Mouse (Mus musculus) spleen, adult 12 weeks (tissue): ENCODE data around the gene Gse1.

Experiments
- DNase-seq: peaks from one replicate; pipeline ENCODE4 v3.0.0; 2022; ENCODE audit warnings: low spot score

Gse1 gene

DNA sequence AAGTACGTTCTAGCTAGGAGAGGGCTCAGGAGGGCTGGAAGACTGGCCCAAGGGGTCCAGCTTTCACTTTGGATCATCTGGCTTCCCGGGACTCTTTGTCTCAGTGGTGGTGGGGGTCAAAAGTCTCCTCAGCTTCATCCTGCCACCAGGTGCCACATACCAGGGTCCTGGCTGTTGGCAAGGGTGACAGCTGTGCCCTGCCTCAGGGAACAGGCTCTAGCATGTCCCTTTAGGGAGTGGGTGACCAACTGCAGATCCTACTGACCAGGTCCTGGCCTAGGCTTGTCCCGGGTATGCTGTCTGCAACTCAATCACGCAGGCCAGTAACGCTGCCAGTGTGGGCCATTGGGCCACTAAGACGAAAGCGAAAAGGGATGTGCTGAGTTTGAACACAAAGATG, 15.7 kb upstream of the Gse1 start:
- DNase-seq, result no peak

DNA sequence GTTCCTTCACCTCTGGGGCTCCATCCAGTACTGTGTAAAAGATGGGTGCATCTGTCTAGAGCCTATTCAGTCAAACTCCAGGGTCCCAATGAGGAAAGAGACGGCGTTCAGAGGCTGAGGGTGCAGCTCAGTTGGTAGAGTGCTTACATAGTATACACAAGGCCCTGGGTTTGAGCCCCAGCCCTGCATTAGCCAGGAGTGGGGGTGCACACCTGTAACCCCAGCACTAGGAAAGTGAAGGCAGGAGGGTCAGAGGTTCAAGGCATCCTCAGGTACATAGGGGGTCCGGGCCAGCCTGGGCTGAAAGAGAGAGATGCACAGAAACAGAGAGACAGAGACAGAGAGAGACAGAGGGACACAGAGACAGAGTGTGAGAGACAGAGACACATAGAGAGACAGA, 15.0 kb upstream of the Gse1 start:
- DNase-seq, result no peak

DNA sequence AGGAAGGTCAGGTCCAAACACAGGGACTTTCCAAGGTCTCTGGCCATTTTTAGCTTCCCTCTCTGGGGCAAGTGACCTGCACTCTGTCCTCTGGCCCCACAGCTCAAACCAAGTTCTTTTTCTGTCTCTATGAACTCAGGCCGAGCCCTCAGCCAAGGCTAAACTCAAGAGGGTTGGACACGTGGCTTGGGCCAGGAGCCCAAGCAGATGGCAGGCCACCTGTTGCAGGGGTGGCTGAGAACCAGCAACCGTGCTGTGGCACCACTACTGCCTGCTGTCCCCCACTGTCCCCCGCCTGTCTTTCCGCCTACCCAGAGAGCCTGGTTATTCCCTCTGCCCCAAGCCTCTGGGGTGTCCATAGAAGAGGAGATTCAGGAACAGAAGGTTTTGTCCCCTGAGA, 14.3 kb upstream of the Gse1 start:
- DNase-seq, result no peak

DNA sequence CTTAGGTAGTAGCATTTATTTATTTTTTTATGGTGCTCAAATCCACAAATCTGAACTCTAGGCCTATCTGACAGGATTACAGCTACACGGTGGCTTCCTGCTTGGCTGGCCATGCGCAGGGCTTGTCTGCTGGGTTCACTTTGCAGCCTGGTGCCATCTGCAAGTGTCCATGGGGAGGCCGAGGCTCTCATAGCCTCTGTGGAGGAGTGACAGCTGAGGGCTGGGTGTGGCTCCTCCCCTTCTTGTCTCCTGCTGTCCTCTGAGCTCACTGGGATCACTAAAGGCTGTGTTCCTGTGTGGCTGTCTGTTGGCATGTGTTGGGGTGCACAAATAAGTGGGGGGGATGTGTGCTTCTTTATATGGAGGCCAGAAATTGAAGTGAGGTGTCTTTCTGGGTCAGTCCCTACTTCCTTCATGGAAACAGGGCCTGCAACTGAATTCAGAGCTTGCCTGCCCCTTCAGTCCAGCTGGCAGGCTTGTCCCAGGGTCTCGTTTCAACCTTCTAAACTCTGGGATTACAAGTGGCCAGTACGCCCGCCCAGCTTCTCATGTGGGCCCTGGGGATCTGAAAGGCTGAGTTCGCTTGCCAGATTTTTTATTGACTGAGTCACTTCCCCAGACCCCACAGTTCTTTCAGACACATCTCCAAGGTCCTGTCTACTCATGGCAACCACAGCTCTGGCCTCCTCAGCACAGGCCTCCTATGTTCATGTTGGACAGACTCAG, 12.7 kb upstream of the Gse1 start:
- no peak for DNase-seq

- DNase-seq, result no peak
Measured at GRCm38 (mm10) chr8:120216855-120217830, 11.1 kb upstream of the Gse1 start.

DNA sequence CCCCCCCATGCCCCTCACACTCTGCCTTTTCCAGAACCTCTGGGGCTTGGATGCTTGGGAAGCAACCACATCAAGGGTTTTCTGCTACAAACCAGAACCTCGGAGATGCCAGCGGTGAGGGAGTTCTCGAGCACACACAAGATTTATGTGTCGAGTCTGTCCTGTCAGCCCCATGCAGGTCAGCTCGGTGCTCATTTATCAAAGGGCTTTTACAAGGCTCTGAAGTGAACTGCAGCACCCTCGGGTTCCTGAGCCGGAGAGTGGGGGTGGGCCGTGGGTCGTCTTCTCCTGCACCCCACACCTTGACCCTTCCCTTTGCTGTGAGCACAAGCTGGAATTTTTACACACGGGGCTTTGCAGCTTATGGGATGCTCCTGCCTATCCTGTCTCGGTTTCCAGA, 5.7 kb upstream of the Gse1 start:
- no peak for DNase-seq

- no peak for DNase-seq
Measured at GRCm38 (mm10) chr8:120224521-120225420, 3.5 kb upstream of the Gse1 start.

DNA sequence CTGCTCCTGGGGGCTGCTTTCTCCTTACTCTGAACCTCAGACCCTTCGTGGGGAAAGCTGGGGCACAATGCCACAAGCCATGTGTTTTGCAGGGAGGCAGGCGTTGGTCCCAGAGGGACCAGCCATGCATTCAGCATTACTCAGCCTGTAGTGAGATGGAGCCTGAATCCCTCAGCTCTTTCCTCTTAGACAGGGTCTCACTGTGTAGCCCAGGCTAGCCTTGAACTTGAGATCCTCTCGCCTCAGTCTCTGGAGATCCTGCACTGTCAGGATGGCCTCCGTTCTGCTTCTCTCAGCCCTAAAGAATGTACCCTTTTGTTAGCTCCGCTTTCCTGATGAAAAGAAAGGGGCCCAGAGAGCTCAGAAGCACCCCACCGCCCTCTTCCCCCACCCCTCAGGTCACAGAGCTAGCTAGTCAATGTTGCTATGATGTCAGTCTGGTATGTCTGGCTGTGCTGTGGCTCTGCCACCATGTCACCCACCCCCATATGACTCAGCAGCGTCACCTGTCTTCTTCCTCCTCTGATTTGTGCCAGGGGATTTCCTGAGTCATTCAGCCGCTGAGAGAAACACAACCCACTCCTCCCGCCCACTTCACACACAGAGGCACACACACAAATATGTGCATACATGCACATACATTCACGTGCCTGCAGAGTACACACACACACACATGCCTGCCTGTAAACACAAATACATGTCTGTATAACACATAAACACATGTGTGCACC, 2.7 kb upstream of the Gse1 start:
- DNase-seq, result no peak

GRCm38 (mm10) chr8:120226700-120227577, 1.3 kb upstream of the Gse1 start:
- no peak for DNase-seq

DNA sequence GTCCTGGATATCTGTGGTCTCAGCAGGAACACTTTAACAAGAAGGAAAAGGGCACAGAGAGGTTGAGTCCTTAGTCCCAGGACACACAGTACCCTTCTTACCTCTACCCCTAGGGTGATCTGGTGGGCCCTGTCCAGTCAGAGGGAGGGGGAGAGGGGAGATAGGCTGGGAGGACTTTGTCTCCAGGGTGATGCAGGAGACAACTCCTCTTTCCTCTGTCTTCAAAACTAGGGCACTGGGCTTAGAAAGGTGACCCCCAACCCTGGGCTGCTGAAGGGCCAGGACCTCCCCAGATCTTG, 729 bp upstream of the Gse1 start:
- no peak for DNase-seq

GRCm38 (mm10) chr8:120228781-120229573, 721 bp downstream of the Gse1 start:
- DNase-seq, result no peak

DNA sequence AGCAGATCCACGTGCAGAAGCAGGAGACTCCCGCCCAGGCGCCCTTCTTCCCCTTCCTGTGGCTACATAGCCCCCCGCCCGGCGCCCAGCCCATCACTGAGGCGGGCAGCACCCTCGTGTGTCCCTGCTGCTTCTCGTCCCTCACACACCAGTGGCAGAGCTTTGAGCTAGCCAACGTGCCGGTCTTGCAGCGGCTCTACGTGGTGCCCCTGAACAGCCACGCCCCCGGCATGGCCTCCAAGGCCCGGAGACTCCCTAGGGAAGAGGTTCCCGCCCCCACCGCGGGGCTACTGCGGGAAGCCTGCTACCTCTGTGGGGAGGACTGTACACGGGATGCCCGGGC, 1.3 kb downstream of the Gse1 start:
- DNase-seq, result no peak

GRCm38 (mm10) chr8:120230081-120230480, 1.8 kb downstream of the Gse1 start:
- DNase-seq, result no peak

- no peak for DNase-seq
Measured at GRCm38 (mm10) chr8:120230715-120231614, 2.7 kb downstream of the Gse1 start.

DNA sequence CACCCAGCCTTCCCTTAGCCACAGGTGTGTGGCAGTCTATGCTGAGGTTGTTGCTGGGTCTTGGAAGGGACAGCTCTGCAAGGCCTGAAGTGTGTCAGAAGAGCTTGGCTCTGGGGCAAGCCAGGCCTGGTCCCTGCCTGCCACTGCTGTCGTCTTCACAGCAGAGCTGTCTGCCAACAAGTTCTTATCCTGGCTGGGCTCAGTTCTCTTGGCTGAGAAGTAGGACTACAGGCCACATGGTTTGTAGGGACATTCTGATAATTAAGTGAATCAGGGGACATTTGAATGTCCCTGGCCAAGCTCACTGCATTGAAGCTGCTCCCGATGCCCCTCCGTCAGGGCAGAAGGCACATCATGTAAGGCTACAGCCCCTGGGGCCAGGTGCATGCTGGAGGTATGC, 3.6 kb downstream of the Gse1 start:
- no peak for DNase-seq

- DNase-seq, result no peak
Measured at GRCm38 (mm10) chr8:120232398-120232797, 4.1 kb downstream of the Gse1 start.

DNA sequence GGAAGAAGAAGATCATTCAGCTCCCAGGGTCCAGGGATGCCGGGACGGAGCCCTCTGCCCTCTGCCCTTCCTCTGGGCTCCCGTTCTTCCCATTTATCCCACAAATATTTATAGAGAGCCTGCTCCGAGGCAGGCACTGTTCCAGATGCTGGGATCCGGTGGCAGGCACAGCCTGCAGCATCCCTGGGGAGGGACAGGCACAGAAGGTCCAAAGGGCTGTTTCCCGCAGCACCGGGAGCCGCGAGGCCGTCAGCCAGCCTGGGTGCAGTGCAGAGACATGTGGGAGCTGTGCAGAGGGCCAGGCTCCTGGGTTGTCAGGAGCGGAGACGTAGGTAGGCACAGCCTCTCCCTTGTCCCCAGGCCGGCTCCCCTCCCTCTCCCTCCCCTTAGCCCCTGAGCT, 4.7 kb downstream of the Gse1 start:
- DNase-seq, result no peak

GRCm38 (mm10) chr8:120234457-120234856, 6.2 kb downstream of the Gse1 start:
- no peak for DNase-seq

DNA sequence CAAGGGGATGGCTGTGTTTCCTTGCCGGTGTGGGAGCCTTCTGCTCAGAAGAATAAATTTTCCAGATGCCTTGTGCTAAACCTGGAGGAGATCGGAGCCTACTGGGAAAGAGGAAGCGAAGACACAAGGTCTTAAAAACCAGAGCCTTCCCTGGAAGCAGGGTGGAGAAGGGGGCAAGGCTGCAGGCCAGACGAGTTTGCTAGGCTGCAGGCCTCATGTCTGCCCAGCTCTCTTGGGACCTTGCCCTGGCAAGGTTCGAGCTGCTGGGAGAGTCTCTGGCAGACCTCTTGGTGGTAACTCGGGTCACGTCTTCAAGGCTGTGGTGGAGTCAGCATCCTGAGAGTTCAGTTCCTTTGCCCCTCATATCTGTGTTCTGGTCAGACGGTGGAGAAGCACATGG, 6.6 kb downstream of the Gse1 start:
- DNase-seq, result no peak
